Mouse (Mus musculus) gastrocnemius, adult 2 months (tissue): Measurements from ENCODE around the gene Ano10. TPM values are rescaled to one million over a fixed set of nuclear protein-coding genes. Genes with fewer than 3 reads are reported as not detected.
A peak's percentile ranks its signal among the peaks of the same experiment; 100 is the strongest.

Source experiments
- DNase-seq: peaks from one replicate; pipeline ENCODE4 v3.0.0; 2022
- H3K27ac ChIP-seq: fragments of 200-600 bp; 2 replicates; pipeline ENCODE4 v1.8.1; 2022; ENCODE audit warnings: mild to moderate bottlenecking
- H3K4me3 ChIP-seq: fragments of 200-600 bp; 2 replicates; pipeline ENCODE4 v1.8.1; 2022; ENCODE audit warnings: mild to moderate bottlenecking, moderate library complexity
- CTCF ChIP-seq: fragments of 200-600 bp; IDR thresholded peaks from 2 replicates; pipeline ENCODE4 v1.8.1; 2022; ENCODE audit warnings: antibody characterized with exemption, mild to moderate bottlenecking, moderate library complexity
- intact Hi-C: fragments of 180-260 bp; cut with DNase I; formaldehyde crosslinking; loops from one replicate; pipeline ENCODE4 v1.15.1; 2025
- total RNA-seq, 2 experiments: library from RNA; stranded (reverse); gene quantifications; 2 replicates each; pipeline ENCODE4 v1.2.3; 2021

Gene Ano10
- total RNA-seq, 2 experiments from 2014 or later, result 40.7 to 49.0 TPM

DNA sequence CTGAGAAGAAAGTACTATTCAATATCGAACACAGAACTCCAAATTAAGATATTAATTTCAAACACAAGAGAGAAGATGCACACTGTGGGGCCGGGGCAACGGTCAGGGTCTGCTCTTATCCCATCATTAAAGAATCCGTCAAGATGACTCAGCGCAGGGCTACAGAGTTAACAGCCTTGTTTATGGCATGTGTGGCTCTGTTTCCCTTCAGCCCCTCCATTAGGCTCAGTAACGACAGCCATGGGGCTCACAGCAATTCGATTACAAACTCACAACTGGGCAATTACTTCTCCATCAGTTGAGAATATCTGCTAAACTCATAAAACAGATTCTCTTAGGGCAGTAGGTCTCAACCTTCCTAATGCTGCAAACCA is 60.3 kb downstream of the Ano10 start:
- no peak for DNase-seq
- Histone ChIP-seq H3K27ac (no peak overlapping the region), H3K4me3 (no peak overlapping the region)
- intact Hi-C loops, result no loop called here
- no peak for TF ChIP-seq CTCF

DNA sequence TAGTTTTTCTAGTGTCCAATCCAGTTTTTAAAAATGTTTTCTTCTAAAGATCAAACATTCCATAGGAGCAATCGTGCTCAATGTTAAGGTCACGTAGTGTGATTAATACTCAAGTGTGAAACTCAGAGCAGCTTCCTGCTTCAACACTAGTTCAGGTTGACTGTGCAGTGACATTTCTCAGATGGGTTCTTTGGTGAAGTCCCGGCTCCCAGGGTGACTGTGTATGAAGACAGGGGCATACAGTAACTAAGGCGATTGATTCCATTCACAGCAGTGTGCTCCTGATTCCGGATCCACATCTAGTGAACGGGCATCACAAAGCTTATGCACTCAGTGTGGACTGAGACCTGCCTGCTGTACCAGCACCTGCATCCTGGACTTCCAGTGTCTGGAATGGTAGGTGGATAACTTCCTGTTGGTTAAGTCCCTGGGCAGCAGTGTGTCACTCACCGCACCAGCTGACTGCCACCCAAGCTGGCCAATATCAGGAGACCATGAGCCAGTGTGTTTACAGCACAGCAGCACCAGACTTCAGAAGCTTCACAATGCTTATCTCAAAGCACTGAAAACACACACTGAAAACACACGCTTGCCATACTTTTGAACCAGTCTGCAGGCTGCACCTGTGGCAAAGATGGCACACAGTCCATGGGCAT is 60.8 kb downstream of the Ano10 start:
- DNase-seq, result no peak
- no peak for TF ChIP-seq CTCF
- Histone ChIP-seq H3K27ac (no peak overlapping the region), H3K4me3 (no peak overlapping the region)
- intact Hi-C loops, result no loop called here

DNA sequence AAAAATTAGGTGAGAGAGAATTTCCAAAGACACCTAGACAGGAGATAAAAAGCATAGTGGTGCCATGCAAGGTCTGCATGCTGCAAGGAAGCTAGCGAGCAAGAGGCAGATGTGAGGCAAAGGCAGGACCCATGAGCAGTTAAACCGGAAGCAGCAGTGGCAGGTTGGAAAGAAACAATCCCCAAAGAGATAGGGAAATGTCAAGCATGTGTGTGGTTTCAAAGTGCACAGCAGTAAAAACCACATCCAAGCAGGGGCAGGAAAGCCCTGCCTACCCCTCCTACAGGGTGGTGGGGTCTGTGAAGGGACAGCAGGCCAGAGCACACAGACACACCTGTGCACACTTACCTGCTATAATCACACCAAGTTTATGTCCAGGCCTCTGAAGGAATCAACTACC is 61.3 kb downstream of the Ano10 start:
- Histone ChIP-seq H3K4me3 (no peak overlapping the region), H3K27ac (no peak overlapping the region)
- no peak for TF ChIP-seq CTCF
- intact Hi-C loops, result no loop called here
- DNase-seq, result no peak

DNA sequence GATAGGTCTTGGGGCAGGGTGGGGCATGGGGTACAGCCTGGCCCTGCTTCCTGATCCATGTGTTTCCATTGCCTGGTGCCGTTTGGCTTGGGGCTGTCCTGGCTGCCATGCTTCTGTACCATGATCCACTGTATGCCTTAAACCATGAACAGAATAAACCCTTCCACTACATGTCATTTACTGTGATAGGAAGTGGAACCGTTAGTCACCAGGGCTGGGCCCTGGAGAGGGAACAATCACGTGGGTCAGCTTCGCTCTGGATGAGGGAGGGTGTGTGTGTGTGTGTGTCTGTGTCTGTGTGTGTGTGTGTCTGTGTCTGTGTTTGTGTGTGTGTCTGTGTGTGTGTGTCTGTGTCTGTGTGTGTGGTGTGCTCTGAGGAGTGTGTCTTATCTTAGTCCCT is 63.5 kb downstream of the Ano10 start:
- no peak for TF ChIP-seq CTCF
- H3K27ac ChIP-seq, result no peak overlapping the region
- H3K4me3 ChIP-seq, result no peak overlapping the region
- intact Hi-C loops, result no loop called here
- no peak for DNase-seq

DNA sequence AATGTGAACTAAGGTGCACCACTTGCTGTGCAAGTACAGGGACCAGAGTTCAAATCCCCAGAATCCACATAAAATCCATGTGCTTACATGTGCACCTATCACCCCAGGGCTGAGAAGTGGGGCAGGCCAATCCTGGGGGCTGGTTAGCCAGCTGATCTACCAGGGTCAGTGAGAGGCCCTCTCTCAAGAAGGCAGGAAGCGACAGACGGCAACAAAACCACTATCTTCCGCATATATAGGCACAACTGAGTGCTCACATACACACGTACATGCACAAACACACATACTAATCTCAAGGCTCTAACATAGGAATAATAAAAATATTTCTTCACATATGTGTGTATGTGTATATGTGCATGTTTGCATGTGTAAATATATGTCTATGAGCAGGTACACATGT is 67.8 kb downstream of the Ano10 start:
- TF ChIP-seq CTCF, result no peak
- Histone ChIP-seq H3K27ac (no peak overlapping the region), H3K4me3 (no peak overlapping the region)
- intact Hi-C loops, result no loop called here
- no peak for DNase-seq

DNA sequence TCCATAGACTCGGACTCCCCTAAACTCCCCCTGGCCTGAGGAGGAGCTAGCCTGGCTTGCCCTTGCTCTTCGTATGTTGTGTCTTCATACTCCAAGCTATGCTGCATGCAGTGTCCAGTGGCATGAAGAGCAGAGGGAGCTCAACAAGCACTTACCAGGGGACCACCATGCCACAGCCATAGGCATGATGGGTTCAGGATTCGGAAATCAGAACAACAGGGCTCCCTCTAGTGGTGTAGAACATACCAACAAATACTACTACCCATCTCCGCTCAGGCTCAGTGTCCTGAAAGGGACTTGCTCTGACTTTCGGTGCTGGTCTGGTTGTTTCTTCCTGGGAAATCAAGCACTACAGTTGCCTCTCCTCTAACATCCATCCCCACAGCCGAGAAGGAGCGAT is 68.9 kb downstream of the Ano10 start:
- intact Hi-C loops, result no loop called here

DNA sequence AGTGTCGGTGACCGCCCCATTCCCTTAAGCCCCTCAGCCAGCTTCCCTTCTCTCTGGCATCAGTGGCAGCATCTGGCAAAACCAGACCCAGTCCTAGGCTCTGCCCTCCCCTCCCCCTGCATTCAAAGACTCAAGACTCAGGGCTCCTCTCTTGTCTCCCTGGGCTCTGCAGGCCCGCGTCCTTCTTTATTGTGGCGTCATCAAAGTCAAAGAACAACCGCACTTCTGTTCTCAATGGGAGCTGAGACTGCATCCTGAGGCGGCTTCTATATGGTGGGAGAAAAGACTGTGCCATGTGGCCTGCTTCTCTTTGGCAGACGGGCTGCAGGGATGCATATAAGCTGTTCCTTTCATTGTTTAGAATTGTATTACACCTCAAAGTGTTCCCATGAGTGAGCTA is 71.2 kb downstream of the Ano10 start:
- H3K4me3 ChIP-seq, result no peak overlapping the region
- TF ChIP-seq CTCF, result no peak
- intact Hi-C loops, result no loop called here
- no peak overlapping the region for H3K27ac ChIP-seq
- DNase-seq, result no peak

More for the DNA sequence above, 68.9 kb downstream of the Ano10 start:
- no peak overlapping the region for H3K27ac ChIP-seq
- TF ChIP-seq CTCF, result peak; percentile 73
- no peak overlapping the region for H3K4me3 ChIP-seq
- no peak for DNase-seq

DNA sequence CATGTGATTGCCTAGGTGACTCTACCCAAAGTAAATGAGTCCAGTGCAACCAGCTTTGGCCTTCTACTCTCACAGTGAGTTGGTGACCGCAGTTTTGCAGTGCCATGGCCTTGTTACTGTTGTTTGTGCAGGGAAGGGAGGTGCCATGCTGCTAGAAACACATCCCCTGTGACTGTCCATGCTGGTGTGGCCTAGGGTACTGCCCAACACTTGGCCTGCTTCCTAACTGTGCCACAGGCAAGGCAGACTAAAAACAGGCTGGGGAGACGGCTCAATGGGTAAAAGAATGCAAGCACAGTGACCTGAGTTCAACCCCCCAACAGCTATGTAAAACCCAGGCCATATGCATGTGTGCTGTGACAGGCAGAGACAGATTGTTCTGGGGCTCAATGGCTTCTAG is 74.3 kb downstream of the Ano10 start:
- no peak for TF ChIP-seq CTCF
- DNase-seq, result no peak
- no peak overlapping the region for H3K27ac ChIP-seq
- intact Hi-C loops, result no loop called here
- no peak overlapping the region for H3K4me3 ChIP-seq

DNA sequence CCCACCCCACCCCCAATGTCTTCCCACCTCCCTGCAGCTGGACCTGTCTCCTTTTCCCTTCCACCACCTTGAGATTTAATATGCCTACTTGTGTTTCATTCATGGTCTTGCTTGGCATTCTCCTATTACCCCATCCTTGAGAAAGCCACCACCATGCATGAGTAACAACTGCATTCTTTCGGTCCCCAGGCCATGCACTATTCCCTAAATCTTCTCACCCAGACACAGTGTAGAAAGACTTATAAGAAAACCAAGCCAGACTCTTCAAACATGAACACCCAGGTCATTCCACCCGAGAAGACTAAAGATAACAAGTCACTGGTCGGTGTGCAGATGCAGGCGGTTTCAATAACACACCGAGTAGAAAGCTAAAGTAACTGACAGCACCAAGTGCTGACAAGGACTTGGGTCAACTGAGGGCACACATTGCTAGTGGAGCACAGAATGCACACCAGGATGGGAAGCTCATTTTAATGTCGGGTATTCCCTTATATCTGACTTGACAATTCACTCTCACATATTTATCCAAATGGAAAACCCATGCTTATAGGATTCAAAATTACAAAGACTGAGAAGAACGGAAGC is 77.2 kb downstream of the Ano10 start:
- intact Hi-C loops, result no loop called here

DNA sequence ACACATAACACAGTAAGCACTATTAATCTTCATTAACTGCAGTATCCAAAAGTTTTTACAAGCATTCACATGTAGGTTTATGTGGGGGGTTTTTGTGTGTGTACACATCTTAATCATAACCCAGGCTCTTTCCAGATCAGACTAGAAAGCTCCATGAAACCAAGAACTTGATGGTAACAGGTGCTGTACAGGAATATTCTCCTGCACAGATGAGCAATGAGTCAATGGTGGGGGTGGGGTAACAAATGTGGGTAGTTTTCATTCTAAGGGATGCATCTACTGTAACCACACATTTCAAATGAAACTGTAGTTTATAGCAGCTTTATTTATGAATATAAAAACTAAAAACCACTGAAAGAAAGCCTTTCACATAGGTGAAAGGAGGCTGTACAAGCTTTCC is 79.1 kb downstream of the Ano10 start:
- TF ChIP-seq CTCF, result no peak
- intact Hi-C loops, result no loop called here

More for the DNA sequence above, 77.2 kb downstream of the Ano10 start:
- DNase-seq, result peak; percentile 34
- TF ChIP-seq CTCF, result no peak
- Histone ChIP-seq H3K27ac (peak overlapping the region; percentile 69), H3K4me3 (no peak overlapping the region)

DNA sequence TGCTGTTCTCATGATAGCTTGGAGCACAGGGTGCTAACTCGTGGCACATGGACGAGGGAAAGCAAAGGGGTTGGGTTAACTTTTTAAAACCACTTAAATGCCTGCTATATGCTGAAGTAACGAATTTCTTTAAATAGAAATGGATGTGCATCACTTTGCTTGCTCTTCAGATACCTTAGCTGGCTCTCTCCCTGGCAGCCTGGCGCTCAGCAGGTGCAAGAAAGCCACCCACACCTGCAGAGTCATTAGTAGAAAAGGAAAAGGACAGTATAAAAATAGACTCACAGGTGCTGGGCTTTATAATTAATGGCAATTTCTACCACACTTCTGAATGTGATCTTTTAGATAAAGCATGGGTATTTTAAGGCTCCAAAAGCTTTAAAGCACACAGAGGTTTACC is 85.9 kb downstream of the Ano10 start:
- intact Hi-C loops, result no loop called here
- peak; percentile 14 for DNase-seq
- no peak for TF ChIP-seq CTCF
- Histone ChIP-seq H3K27ac (no peak overlapping the region), H3K4me3 (no peak overlapping the region)

More for the DNA sequence above, 79.1 kb downstream of the Ano10 start:
- no peak overlapping the region for H3K4me3 ChIP-seq
- no peak for DNase-seq
- no peak overlapping the region for H3K27ac ChIP-seq

DNA sequence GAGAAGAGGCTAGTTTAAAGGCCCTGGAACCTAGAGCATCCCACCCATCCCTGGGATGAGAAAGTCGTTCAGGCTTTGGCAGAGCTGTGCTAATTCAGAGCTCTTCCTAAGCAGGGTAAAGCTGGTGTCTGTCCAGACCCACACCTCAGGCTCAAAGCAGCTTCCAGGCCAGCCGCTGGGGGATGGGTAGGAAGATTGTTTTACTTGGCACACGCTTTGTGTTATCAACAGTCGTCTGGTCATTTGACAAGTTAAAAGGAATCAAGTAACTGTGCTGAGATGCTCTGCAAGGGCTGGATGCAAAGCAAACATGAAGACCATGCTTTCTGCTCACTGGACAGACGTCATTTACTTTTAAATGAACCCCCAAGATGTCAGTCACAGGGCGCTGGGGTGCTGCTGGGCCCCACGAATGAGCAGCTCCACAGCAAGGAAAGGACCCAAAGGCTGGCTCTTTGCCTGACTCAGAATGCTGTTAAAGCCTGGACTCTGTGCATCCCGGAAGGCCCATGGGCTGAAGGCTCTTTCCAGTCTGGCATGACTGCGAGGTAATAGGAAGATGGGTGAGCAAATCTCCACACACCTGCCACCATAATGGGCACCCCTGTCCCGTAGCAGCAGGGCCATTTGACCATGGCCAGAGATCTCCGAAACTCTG is 88.6 kb downstream of the Ano10 start:
- Histone ChIP-seq H3K27ac (peak overlapping the region; percentile 66), H3K4me3 (no peak overlapping the region)
- no peak for TF ChIP-seq CTCF
- peak; percentile 60 for DNase-seq
- intact Hi-C loops, result no loop called here

DNA sequence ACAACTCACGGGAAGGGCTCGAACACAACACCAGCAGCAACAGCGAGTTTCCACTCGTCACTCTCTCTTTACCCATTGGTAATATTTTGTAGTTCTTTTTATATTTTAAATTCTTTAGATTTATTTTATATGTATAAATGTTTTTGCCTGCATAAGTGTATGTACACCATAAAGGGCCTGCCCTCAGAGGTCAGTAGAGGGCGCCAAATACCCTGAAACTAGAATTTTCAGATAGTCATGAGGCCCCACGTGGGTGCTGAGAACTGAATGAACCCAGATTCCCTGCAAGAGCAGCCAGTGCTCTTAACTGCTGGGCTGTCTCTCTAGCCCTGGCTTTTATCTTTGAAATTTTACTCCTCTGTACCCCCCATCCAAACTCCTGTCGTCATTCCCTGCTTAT is 89.7 kb downstream of the Ano10 start:
- Histone ChIP-seq H3K4me3 (no peak overlapping the region), H3K27ac (no peak overlapping the region)
- peak; percentile 55 for TF ChIP-seq CTCF
- DNase-seq, result no peak
- intact Hi-C loops, result no loop called here
